Mouse (Mus musculus) thymus, postnatal 4 days (tissue): Measurements from ENCODE around the gene Fam192a.

Source experiments
- DNase-seq: peaks from one replicate; pipeline ENCODE4 v3.0.0; 2021

Gene Fam192a

GRCm38 (mm10) chr8:94569419-94569818, 32.4 kb downstream of the Fam192a start:
- DNase-seq = no peak

DNA sequence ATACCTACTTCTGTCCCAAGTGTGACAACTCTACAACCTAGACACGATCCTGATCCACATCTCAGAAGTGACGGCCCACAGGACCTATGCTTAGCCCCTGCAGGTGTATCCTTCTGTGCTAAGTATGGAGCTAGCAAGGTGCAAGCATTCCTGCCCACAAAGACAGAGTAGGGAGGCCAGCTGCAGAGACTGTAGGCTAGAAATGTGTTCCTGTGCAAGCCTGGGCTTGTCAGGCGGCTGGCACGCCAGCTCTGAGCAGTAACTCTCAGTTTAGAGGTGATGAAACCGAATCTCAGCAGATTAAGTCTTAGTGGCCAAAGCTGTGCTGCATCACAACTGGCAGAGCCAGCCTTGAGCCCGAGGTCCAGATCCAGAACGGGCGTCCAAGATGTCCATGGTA, 33.7 kb downstream of the Fam192a start:
- DNase-seq = no peak

DNA sequence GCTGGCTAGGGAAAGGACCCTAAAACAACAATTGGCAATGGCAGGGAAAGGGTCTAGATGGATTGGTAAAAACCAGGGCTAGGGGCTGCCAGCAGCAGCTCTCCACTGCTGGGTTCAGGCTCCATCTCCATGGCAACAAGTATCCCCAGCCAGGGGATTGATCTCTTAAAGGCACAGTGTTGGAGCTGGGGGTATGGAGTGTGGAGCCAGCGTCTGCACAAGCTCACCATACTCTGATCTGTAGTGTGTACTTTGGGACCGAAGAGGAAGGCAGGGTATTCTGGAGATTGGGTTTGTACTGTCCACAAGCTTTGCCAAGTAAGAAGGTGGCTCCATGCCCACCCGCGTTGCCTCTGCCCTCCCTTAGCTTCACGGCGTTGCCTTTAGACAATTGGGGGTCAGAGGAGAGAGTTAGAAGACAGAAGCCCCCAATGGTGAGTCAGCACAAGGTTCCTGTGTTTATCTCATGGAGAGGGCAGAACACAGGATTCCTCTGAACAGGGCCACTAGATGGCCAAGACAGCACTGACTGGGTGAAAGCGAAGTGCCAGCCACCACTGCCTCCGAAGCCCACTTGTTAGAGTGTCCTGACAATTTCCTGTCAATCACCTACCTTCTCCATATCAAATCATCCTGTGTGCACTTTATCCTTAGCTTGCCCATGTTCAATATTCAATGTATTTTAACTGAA, 34.5 kb downstream of the Fam192a start:
- DNase-seq = no peak

- DNase-seq = no peak
These were observed 35.2 kb downstream of the Fam192a start for GRCm38 (mm10) chr8:94566446-94567158.

DNA sequence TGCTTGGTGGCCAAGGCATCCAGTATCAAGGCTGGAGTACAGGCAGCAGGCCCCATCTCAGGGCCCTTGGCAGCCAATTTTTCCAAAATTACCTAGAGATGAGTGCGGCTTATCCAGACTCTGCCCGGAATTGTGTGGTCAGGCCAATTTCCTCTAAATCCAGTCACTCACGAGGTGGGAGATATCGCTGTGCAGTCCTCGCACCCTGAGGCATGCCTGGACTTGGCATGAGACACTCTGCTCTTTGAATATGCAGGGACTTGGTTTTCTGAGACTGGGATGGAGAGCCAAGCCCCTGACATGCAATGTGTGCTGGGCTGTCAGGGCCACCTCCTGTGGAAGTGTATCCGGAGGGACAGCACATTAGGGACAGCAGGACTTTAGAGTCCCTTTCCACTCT, 35.8 kb downstream of the Fam192a start:
- DNase-seq = no peak

DNA sequence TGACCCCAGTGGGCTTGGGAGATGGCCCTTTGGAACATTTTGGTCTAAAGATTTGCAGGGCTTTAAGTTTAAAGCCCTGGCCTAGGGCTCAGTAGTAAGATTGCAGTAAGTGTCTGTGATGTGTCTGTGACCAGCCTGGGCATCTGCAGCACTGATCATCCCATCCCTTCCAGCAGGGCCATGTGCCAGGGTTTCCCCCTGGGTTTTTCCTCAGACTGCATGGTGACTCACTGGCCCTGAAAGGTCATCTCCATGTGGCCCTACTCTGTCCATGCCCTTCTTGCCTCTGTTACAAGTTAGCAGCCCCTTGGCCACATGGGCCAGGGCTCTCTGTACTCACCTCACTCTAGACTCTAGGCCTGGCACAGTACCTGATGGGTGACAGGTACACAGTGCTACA, 37.4 kb downstream of the Fam192a start:
- DNase-seq = no peak

- no peak for DNase-seq
These were observed 40.5 kb downstream of the Fam192a start for GRCm38 (mm10) chr8:94561256-94561655.

- no peak for DNase-seq
These were observed 44.5 kb downstream of the Fam192a start for GRCm38 (mm10) chr8:94557281-94557680.

DNA sequence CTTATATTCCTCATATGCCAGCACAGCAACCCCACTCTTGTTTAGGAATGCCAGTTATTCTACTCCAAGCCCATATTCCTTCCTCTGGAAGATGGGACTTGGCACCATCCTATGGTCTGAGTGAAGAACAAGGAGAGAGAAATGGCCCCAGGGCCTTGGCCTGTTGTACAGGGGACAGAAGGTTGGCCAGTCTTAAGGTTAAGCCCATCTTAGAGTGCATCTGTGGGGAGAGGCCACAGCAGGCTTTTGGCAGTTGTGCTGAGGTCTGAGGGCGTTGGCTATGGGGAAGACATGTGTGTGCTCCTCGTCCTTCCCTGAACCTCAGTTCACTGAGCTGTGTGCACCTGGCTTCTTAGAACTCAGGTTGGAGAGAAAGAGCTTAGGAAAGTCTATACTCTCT, 49.1 kb downstream of the Fam192a start:
- DNase-seq = no peak

DNA sequence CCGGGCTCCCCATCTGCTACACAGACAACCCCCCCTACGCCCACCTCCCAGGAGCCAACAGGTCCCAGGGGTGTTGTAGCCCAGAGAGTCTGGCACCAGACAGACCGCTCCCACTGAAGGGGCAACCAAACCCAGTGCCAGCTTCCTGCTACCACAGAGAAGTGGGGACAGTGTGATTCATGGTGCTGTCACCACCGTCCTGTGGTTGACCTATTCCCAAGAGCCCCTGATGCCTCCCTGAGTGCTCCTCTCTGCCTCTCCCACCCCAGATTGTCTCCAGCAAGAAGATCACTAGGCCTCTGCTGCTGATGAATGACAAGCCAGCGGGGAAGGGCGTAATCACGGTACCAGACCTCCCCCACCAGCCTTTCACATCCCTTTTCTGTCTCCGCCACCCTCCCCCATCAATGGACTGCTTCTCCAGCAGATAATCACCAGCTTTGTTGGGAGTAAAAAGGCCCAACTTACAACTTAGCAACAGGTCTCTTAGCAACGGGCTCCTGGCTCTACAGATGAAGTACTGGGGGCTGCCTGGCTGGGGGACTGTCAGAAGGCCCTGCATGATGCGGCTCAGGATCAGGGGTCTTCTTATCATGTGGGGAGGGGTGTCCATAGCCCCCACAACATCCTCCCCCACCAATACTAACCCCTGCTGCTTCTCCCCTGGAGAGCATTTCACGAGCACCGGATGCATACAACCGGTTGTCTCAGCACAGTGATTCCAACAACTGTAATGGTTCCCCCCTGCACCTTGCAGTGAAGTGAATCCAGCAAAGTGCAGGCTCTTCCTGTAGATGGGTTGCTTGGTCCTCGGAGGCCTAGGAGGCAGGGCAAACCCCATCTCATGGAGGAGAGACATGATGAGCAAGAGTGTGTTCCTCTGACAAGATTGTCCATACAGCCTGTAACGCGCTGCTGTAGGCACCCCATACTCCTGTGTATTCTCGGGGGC, 50.0 kb downstream of the Fam192a start:
- no peak for DNase-seq

DNA sequence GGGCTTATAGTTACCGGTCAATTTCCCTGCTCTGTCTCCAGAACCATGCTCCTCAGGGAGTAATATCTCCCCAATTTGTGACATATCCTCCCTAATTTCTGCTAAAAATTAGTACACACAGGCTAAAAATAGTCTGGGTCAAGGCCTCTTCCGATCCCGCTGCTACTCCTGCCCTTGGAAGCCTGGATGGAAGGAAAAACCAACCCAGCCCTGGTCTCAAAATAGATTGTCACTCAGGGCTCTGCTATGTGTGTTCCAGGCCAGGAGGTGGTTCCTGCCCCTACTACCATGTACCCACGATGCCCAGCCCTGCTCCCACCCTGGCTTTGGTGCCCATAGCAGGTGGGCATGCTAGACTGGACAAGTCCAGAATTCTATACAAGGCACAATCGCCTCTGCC, 51.8 kb downstream of the Fam192a start:
- DNase-seq = no peak

GRCm38 (mm10) chr8:94549482-94549881, 52.3 kb downstream of the Fam192a start:
- DNase-seq = no peak

DNA sequence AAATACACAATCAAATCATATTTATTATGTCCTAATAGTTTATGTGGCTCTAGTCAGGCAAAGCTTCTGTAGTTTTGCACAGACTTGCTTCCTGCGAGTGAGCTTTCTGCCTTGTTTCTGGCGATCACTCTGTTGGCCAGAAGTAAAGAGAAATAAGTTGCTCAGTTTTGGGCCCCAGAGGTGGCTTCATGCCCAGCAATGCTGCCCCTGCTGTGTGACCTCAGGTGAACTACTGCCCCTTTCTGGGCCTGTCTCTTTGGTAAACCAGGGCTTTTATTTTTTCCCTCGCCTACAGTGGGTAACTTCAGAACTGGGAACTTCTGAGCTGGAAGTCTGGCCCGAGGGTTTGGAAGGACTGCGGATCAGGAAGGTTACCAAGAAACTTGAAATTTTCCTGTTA, 52.8 kb downstream of the Fam192a start:
- DNase-seq = no peak

DNA sequence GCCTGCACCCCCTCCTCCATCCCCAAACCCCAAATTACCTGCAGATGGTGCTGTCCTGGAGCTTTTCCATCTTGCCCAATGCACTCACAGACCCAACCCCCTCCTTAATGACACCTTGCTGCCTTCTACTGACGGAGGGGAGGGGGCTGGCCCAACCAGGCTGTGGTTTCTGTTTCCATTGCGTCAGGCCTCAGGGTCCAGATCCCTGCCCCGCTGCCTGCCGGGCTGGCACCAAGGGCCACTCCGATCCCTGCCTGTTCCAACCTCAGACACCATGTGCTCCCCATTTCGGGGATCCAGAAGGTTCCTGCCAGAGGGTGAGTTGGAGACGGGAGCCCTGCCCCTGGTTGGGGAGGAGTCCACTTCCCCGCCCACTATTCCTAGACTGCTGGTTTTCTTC, 57.8 kb downstream of the Fam192a start:
- no peak for DNase-seq

DNA sequence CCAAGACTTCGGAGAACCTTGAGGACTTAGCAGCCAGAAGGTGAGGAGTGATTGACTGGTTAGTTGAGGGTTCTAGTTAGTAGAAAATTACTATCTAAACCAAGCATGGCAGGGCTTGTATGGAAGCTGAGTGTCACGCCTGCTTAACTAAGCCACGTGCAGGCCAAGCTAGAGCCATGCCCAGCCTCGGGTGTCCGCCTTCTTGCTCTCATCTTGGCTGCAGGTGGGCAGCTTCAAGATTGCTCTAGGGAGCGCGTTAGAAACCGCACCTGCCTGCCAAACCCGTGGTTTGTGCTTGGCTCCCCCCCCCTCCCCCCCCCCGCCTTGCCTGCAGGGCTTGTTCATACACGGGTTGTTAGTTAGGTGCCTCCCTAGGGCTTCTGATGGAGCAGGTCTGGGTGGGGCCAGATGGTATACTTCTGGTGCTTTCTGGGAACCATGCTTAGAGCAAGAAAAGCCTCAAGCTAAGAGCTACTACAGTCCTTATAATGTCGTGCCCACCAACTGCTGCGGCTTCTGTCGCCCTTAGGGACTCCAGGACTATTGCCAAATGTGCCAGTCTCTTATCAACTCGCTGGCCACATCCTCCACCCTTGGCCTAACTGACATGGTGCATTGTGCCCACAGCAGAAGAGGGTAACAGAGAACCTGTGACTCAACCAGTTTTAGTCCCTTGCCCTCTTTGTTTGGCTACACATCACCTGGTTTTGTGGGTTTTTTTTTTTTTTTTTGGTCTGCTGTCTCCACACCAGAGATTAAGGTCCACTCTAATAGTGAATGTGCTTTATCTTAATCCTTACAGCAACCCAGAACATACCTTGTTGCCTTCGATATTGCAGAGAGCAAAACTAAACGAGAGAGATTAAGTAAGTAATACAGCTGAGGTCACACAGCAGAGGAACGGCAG, 60.7 kb downstream of the Fam192a start:
- no peak for DNase-seq

DNA sequence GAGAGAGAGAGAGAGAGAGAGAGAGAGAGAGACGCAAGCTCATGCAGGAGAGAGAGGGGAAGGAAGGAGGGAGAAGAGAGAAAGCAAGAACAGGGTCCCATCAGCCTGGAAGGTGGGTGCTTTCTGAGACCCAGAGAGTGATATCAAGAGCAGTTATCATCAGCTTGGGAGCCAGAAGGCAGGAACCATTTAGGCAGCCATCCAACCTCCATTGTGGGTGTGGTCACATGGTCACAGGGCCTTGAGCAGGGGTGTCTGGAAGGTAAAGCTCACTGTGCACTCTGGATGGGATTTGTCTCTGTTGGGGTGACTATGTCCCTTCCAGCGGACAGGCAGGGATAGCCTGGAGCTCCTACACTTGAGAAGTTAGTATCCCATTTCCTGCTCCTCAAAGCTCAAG, 61.8 kb downstream of the Fam192a start:
- no peak for DNase-seq

GRCm38 (mm10) chr8:94537456-94537855, 64.3 kb downstream of the Fam192a start:
- no peak for DNase-seq

- no peak for DNase-seq
These were observed 66.2 kb downstream of the Fam192a start for GRCm38 (mm10) chr8:94535631-94536030.

DNA sequence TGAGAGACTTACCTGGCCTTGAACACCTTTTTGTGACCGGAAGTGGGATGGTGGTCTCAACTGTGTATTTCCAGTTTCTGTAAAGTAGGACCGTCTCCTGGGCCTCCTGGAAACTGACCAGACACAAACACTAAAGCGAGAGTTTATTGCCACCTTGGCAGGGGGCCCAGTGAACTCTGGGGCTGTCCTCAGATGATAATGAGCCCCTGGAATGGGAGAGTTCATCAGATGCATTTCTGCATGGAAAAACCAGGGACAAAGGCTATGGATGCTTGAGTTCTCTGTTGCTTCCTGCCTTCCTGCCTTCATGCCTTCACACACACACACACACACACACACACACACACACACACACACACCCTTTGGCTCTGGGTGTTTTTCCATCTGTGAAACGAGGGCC, 67.2 kb downstream of the Fam192a start:
- no peak for DNase-seq

DNA sequence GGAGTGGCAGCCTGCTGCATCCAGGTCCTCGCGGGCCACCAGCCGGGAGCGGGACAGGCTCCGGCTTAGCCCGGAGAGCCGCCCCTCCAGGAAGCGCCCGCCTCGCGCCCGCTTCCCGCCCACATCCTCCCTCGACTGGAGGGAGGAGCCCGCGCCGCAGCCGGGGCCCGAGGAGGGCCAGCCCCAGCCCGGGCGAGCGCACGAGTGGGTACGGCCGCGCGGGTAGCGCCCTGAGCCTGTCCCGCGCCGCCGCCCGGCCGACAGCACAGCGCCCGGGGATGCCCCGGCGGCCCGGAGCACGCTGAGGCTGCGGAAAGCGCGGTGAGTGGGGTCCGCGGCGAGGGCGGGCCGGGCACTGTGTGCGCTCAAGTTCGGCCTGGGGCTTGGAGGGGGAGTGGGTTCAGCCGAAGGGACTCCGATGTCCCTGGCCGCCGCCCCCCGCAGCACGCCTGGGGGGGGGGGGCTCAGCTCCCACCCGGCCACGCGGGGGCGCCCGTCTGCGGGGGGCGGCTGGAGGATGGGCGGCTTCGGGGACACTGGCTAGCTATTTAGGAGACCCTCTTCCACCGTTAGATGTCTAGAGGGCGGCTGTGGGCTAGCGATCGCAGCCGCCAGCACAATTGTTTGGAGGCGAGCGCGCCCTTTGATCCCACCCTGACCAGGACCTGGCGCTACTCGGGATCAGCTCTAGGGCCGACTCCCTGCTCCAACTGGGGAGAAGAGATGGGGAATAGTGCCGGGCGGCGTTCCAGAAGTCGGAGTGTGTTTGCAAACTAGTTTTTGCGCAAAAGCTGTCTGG, 68.7 kb downstream of the Fam192a start, which contains the start of gene Cpne2:
Gene Cpne2 (plus strand): TSS at position 118 of the 799 bp plus-strand sequence.
- DNase-seq = peak; percentile 72

GRCm38 (mm10) chr8:94532525-94532872, 69.3 kb downstream of the Fam192a start:
- DNase-seq = no peak

- DNase-seq = no peak
These were observed 69.8 kb downstream of the Fam192a start for GRCm38 (mm10) chr8:94532000-94532399.
